Mouse (Mus musculus): Measurements from ENCODE around the gene Retreg3.

DNA sequence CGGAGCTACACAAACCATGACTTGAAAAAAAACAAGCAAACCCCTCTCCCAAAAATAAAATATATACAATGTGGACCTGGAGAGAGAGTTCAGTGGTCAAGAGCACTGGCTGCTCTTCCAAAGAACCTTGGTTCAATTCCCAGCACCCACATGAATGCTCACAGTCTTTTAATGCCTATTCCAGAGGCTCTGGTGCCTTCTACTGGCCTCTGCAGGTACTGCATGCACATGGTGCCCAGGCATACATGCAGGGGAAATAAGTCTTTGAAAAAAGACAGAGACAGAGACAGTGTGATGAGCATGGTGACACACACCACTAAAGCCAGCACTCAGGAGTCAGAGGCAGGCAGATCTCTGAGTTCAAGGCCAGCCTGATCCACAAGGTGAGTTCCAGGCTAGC lies 65.7 kb downstream of the Retreg3 start:
- TF ChIP-seq POLR2A (IDR thresholded peaks at IDR 0.05; ENCODE audit: insufficient read depth, low read depth, low read length) (no peak), CTCF (IDR thresholded peaks at IDR 0.05; ENCODE audit: insufficient read depth, low read depth, low read length) (no peak)
